Mouse (Mus musculus): Measurements from ENCODE around the gene Ugt1a6b.

DNA sequence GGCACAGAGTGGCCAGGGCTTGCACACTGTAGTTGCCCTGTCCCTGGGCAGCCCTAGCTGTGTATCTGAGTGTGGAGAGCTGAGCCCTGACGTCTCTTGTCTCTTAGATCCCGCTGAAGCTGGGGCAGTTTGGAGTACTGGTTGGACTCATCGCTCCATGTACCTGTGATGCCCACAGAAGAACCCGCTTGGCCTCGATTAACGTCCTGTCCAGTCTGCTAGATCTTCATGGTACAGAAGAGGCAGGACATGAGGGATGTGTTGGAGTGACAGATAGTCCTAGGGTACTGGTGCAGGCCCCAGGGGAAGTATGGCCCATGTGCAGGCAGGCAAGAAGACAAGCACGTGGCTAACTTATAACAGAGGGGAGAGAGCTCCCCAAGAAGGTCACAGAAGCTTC, 146.5 kb downstream of the Ugt1a6b start:
- TF ChIP-seq POLR2A (IDR thresholded peaks at IDR 0.05; ENCODE audit: borderline replicate concordance, extremely low read depth, insufficient read depth, insufficient read length, poor library complexity, severe bottlenecking) (no peak), CTCF (IDR thresholded peaks at IDR 0.05; ENCODE audit: borderline replicate concordance, extremely low read depth, insufficient read depth, insufficient read length) (no peak)
